Mouse (Mus musculus) adrenal gland, postnatal 4 days (tissue): ENCODE data around the gene Cdk1. TPM values are rescaled to one million over a fixed set of nuclear protein-coding genes. Genes with fewer than 3 reads are reported as not detected.
A peak's percentile ranks its signal among the peaks of the same experiment; 100 is the strongest.
"Not testable (repeated sequence)": the region's sequence is repeated elsewhere in the genome, so short reads cannot be mapped to it uniquely, and the experiment has no call there.

Source experiments
- DNase-seq, 2 experiments: peaks; one replicate each; pipeline ENCODE4 v3.0.0; 2021 to 2022; ENCODE audit warnings: low spot score in 2 of 2, mixed read lengths in 2 of 2
- long read RNA-seq, 2 experiments: library from polyadenylated mRNA; stranded (forward); transcript quantifications; one replicate each; pipeline ENCODE4 v2.0.0; 2021
- total RNA-seq, 2 experiments: library from RNA; stranded (reverse); gene quantifications; 2 replicates each; pipeline ENCODE4 v1.2.3; 2021

Cdk1 gene
- 10 to 100 TPM; 79.6 to 84.1 TPM for total RNA-seq
- long read RNA-seq, experiment 1, full-length matches to known transcripts = 44 of 53 reads
- long read RNA-seq, experiment 1, partial matches to known transcripts = 4 of 53 reads
- long read RNA-seq, experiment 1, other reads (novel, unspliced or antisense) = 5 of 53 reads
- long read RNA-seq, experiment 2, full-length matches to known transcripts = 55 of 68 reads
- long read RNA-seq, experiment 2, partial matches to known transcripts = 1 of 68 reads
- long read RNA-seq, experiment 2, other reads (novel, unspliced or antisense) = 12 of 68 reads

GRCm38 (mm10) chr10:69352212-69353085 lies at the start of gene Cdk1:
Gene Cdk1, minus strand, starts transcription at chr10:69352938.
- DNase-seq = peak; percentile 92 to 94

DNA sequence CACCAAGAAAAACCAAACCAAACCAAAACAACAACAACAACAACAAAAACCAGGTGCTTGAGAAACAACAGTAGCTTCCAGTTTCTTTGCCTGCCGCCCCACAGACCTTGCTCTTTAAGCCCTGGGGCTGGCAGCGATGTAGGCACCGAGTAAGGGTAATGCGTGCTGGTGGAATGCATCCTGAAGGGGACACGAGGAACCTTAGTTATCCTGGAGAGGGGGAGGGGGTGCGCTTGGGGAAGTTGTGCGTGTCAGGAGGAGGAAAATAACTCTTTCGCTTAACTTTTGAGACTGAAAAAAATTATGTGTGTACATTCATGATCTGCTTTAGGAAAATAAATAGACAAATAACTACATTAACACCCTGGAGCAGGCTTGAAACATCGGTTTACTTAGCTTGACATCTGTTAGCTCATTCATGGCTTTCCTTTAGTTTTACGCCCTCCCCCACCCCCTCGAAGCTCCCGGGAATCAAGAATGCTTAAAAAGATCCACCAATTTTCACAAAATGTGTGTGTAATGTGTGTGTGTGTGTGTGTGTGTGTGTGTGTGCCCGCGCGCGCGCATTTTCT lies 47.2 kb upstream of the Cdk1 start:
- DNase-seq = no peak

DNA sequence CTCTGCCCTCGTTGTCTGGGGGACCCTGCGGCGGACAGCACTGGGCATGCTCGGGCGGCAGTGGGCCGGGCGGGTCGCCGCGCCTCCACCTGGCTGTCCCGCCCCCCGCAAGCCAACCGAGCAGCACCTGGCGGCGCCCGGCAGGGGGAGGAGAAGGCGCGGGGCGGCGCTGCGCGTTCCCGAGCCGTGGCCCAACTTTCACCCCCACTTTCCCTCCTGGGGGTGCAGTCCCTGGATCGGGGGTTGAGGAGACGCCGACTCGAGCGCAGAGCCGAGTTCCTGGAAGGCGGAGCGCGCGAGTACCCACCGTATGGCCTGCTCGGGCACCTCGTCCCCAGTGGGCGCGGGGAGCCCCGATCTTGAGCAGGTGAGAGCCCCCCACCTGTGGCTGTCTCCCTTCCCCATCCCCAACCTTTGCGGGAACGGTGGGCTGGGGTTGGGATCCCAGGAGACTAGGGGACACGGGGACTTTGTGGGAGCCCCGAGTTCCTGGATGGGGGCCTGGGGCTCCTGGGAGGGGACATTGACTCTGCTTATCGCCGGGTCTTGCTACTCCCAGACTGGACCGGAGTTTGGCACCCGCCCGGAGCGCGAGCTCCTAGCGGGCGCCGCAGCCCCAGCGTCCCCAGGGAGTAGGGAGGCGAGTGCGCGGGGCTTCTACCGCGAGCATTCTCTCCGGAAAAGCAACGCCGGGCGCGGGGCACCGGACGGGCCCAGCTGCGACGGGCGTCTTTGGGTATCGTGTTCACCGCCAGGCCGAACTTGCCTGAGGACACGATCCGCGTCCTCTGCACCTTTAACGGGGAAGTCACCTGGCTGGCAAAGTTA lies 46.2 kb upstream of the Cdk1 start, which contains the start of gene Ank3:
TSS of gene Ank3 (plus strand) at position 11 of the 828 bp plus-strand sequence.
- DNase-seq = peak in 1 of 2 experiments; percentile 3

GRCm38 (mm10) chr10:69398197-69398762 lies 45.5 kb upstream of the Cdk1 start:
- DNase-seq = no peak

- no peak for DNase-seq
Measured at GRCm38 (mm10) chr10:69389511-69389910, 36.8 kb upstream of the Cdk1 start.

DNA sequence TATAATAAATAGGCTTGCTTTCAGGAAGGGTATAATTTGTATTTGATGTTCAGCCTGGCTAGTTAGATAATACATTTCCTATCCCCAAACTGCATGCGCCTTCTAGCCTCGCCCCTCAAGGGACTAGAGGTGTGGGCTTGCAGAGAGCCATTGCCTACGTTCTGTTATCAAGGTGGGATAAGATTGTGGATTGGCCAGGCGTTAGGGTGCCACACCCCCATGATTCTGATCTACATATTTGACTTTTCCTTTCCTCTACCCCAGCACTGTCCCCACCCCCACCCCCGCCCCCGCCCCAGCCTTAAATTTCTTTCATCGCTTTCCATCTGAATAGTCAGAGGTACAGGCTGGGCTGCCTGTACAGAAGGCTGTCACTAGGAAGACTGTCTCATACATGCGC lies 34.0 kb upstream of the Cdk1 start:
- DNase-seq = no peak

GRCm38 (mm10) chr10:69385136-69385535 lies 32.4 kb upstream of the Cdk1 start:
- DNase-seq = no peak

GRCm38 (mm10) chr10:69384640-69385039 lies 31.9 kb upstream of the Cdk1 start:
- no peak for DNase-seq

GRCm38 (mm10) chr10:69383186-69383585 lies 30.4 kb upstream of the Cdk1 start:
- DNase-seq = no peak

- no peak for DNase-seq
Measured at GRCm38 (mm10) chr10:69375154-69375553, 22.4 kb upstream of the Cdk1 start.

DNA sequence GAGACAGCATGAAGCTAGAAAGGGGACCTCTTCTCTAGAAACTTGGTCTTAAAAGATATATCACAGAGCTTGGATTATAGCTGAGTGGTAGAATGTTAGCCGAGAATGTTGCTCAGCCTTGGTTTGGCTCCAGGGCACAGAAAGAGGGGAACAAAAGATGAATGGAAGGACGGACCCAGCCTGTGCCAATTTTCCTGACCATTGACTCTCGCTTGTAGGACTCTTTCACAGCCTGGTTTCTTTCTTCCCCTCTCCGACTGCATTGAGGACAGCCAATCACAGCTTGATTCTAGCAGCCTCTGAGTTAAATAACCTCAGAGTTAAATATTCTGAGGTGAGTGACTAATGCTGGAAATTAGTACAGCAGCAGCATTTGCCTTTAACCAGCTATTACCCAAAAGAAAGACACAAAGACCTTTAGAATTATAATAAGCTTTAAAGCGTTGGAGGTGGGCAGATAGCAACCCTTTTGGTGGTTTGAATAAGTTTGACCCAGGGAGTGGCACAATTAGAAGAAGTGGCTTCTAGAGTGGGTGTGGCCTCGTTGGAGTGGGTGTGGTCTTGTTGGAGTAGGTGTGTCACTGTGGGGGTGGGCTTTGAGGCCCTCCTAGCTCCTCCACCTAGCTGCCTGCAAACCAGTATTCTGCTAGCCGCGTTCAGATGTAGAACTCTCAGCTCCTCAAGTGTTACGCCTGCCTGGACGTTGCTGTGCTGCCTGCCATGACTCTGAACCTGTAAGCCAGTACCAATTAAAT lies 21.2 kb upstream of the Cdk1 start:
- DNase-seq = no peak

DNA sequence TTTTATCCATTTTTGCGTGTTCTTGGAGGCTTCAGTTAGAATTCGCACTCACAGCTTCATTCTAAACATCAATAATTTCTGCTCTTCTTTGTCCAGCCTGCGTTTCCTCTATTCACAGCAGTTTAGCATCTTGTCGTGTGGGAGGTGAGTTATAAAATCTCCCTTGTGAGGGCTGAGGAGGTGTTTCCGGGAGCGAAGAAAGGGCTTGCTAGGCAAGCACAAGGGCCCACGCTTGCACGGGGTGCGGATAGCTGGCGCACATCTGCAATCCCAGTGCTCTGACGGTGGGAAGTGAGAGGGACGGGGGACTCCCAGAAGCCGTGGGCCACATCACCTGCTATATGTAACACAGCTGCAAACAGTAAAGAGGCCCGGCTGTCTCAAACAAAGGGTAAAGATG lies 19.3 kb upstream of the Cdk1 start:
- no peak for DNase-seq

GRCm38 (mm10) chr10:69371441-69371840 lies 18.7 kb upstream of the Cdk1 start:
- DNase-seq = no peak

GRCm38 (mm10) chr10:69369321-69369720 lies 16.6 kb upstream of the Cdk1 start:
- no peak for DNase-seq

DNA sequence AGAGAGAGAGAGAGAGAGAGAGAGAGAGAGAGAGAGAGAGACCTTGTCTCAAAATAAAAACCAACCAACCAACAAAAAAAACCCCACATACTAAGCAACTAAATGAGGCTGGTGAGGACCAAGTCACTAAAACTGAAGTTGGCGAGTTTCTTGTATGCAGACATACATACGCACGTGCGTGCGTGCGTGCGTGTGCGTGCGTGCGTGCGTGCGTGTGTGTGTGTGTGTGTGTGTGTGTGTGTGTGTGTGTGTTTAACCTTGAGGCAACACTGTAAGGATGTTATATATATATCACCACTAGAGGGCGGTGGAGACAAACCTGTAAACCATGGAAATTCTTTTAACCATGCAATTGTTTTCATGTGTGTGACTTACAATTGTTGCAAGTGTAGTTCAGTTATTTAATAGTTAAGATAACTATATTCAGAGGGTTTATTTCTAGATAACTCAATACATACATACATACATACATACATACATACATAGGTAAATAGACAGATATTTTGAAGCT lies 14.2 kb upstream of the Cdk1 start:
- DNase-seq = no peak

- DNase-seq = no peak
Measured at GRCm38 (mm10) chr10:69366208-69366607, 13.5 kb upstream of the Cdk1 start.

GRCm38 (mm10) chr10:69359666-69360065 lies 6.9 kb upstream of the Cdk1 start:
- no peak for DNase-seq

DNA sequence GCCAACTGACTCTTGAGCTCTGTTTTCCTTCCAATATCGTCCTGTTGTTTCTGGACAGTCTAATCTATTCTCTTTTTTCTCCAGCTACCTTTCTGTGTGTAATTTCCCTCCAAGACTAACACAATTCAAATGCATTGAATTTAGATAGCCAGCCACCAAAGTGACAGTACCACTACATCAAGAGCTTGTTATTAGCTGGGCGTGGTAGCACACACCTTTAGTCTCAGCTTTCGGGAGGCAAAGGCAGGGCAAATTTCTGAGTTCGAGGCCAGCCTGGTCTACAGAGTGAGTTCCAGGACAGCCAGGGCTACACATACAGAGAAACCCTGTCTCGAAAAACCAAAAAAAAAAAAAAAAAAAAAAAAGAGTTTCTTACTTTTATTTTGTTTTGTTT lies 345 bp upstream of the Cdk1 start:
- DNase-seq = not testable (repeated sequence)

- DNase-seq = no peak
Measured at GRCm38 (mm10) chr10:69351842-69352211, 911 bp downstream of the Cdk1 start.
